Mouse (Mus musculus): ENCODE measurements around the gene Mbd3. TPM values are rescaled to one million over a fixed set of nuclear protein-coding genes. Genes with fewer than 3 reads are reported as not detected.

Mbd3 gene
- polyA plus RNA-seq (2015; fragmentation: Nextera tagmentation; extraction: Ambion mirVana): 122 and 177 TPM in 2 replicates

DNA sequence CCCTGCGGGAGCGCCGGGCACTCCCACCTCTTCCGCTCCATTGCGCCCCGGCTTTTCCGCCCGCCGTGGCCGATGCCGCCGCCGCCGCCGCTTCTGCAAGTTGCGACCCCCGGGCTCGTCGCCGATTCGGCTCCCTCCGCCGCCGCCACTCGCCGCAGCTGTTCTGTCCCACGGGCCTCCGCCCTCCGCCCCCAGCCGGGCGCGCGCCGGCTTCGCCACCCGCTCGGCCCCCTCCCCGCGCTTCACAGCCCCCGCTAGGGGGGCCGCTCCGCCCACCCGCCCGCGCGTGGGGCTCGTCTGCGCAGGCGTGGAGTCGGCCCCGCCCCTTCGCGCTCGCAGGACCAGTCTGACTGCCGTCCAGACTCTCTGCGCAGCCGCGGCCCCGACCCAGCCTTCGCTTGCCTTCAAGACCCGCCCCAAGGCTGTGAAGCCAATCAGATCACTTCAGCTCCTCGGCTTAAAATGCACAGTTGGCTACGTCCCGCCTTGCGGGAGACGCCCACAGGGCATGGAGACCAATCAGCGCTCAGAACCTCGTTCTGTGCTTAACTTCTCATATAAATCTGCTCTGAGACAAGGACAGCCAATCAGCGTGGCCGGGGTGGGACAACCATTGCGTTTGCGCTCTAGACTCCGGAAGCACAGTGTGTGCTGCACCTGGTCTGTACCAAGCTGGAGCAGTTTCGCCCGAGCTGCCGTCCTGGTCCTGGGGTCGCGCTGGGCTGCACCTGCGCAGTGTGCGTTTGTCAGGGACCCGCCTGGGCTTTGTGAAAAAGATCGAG, at the start of gene Mbd3:
Gene Mbd3, minus strand, starts transcription at position 360 of the 782 bp plus-strand sequence.
- peak within 1 kb of the TSS; percentile 100 for H3K27ac ChIP-seq
- peaks cover 30% of the 10 kb centered on the region for H3K4me1 ChIP-seq (replicated peaks)
- ATAC-seq (replicated peaks; ENCODE audit: insufficient number of reproducible peaks, insufficient read depth, low FRiP score, low read depth): peak; percentile 95
- H3K27me3 ChIP-seq: no peaks in the 10 kb centered on the region
- peak within 1 kb of the TSS; percentile 96 for H3K9ac ChIP-seq
- WGBS: under 1% methylated on average over 79 of the region's 82 CpGs
- H3K4me3 ChIP-seq: peak within 1 kb of the TSS; percentile 93
- H3K9me3 ChIP-seq (replicated peaks): no peaks in the 10 kb centered on the region
- H3K36me3 ChIP-seq: peaks cover 49% of the 10 kb centered on the region
- peak within 1 kb of the TSS; percentile 89 for H3K4me2 ChIP-seq

DNA sequence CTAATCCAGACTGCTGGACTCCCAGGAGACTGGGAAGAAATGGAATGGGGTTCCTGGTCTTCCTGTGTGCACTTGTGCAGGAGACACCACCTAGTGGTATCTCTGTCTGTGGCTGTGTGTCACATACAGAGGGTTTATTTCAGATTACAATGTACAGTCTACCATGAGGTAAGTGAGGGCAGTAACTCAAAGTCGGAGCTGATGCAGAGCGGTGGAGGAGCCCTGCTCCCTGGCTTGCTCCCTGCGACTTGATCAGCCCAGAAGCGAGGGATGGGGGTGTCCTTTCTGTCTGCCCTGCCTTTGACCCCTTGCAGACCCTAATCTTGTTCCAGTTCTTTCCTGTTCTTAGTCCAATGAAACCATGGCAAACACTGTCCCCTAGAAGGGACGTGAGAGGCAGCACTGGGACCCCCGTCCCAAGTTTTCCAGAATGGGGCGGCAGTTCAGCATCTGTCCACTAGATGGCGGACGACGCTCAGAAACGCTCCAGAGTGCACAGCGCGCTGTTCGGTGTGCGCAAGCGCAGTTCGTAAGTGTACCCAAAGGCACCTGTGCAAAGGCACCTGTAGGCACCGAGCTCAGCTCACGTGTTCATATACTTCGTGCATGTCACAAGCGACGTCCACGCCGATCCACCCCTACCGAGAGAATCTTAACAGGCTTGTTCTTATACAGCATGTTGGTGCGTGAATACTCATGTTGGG, 46.7 kb upstream of the Mbd3 start:
- H3K27me3 ChIP-seq: peaks cover 40% of the 10 kb centered on the region
- ATAC-seq (replicated peaks; ENCODE audit: insufficient number of reproducible peaks, insufficient read depth, low FRiP score, low read depth): peak; percentile 65
- no peak overlapping the region for H3K27ac ChIP-seq
- peaks cover 8% of the 10 kb centered on the region for H3K4me1 ChIP-seq (replicated peaks)
- H3K9ac ChIP-seq: no peak overlapping the region
- WGBS: 8% methylated on average over 26 of the region's 26 CpGs
- no peaks in the 10 kb centered on the region for H3K36me3 ChIP-seq
- H3K9me3 ChIP-seq (replicated peaks): no peaks in the 10 kb centered on the region
- H3K4me2 ChIP-seq: peak overlapping the region; percentile 51
- H3K4me3 ChIP-seq: no peak overlapping the region

DNA sequence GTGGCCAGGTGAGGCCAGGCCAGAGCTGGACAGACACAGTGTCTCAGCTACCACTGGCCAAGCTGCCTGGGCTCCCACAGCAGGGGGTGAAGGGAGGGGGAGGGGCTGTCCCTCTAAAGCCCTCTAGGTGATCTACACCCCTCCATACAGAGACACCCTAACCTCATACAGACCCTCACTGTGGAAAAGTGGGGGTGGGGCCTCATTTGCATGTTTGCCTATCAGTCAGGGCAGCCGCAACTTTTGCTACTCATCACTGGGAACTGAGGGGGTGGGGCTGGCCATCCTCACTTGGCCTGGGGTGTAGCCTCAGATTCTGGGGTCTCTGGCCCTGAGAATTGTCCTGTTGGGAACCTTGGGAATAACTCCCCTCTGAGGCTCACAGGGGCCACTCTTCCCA, 45.7 kb upstream of the Mbd3 start:
- Histone ChIP-seq H3K9me3 (replicated peaks) (no peaks in the 10 kb centered on the region), H3K27me3 (peaks cover 34% of the 10 kb centered on the region), H3K9ac (no peak overlapping the region), H3K4me3 (no peak overlapping the region), H3K36me3 (no peaks in the 10 kb centered on the region), H3K4me2 (no peak overlapping the region), H3K4me1 (replicated peaks) (peaks cover 6% of the 10 kb centered on the region), H3K27ac (no peak overlapping the region)
- no peak for ATAC-seq (replicated peaks; ENCODE audit: insufficient number of reproducible peaks, insufficient read depth, low FRiP score, low read depth)
- 42% methylated on average over 1 of the region's 1 CpGs for WGBS

DNA sequence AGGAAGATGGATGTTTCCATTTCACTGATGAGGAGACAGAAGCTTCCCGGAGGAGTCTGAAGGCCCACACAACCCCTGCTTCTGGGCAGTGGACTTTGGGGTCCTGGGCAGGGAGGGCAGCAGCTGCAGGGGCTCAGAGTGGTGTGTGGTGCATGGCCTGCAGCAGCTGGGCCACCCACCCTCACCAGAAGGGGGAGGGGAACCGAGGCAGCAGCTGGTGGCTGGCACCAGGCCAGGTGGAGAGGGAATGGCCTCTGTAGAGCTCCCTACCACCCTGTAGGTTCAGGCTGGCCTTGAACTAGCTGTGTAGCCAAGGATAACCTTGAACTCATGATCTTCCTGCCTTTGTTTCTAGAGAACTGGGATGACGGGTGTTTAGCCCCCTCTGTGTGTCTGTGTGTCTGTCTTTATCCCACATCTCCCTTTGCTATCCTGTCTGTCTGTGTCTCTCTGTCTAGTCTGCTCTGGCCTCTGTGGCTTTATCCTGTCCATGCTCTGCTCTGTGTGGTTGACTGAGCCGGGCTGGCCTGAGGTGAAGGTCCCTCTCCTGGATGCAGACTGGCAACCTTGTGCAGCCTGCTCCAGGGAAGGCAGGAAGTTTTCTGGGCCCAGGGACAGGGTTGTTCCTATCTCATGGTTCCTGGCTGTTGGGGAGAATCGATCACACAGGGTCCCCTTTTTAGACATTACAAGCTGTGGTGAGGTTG, 45.1 kb upstream of the Mbd3 start:
- ATAC-seq (replicated peaks; ENCODE audit: insufficient number of reproducible peaks, insufficient read depth, low FRiP score, low read depth): no peak
- Histone ChIP-seq H3K9ac (no peak overlapping the region), H3K36me3 (no peaks in the 10 kb centered on the region), H3K9me3 (replicated peaks) (no peaks in the 10 kb centered on the region), H3K4me2 (no peak overlapping the region), H3K4me1 (replicated peaks) (peaks cover 6% of the 10 kb centered on the region), H3K27me3 (peaks cover 34% of the 10 kb centered on the region), H3K4me3 (no peak overlapping the region), H3K27ac (no peak overlapping the region)
- 41% methylated on average over 5 of the region's 5 CpGs for WGBS

DNA sequence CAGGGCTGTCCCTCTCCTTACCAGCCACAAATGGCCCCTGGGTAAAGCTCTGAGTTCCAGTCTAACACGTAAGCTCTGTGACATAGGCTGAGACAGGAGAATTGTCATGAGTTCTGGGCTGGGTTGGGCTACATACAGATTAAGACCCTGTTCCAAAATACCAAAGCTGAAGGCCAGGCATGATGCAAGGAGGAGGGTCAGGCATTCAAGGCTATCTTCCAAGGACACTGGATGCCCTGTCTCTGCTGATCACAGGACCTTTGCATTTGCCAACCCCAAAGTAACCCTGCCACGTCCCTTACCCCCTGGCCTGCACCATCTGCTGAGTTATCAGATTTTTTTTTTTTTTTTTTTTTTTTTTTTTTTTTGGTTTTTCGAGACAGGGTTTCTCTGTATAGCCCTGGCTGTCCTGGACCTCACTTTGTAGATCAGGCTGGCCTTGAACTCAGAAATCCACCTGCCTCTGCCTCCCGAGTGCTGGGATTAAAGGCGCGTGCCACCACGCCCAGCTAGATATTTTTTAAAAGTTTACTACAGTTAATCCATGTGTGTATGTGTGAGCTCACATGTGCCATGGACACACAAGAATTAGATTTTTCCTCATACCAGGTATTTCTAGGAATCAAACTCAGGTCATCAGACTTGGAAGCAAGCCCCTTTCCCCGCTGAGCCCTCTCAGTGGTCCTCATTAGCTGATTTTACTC, 44.4 kb upstream of the Mbd3 start:
- Histone ChIP-seq H3K27me3 (peaks cover 29% of the 10 kb centered on the region), H3K4me1 (replicated peaks) (peaks cover 6% of the 10 kb centered on the region), H3K4me2 (no peak overlapping the region), H3K9me3 (replicated peaks) (no peaks in the 10 kb centered on the region), H3K4me3 (no peak overlapping the region), H3K9ac (no peak overlapping the region), H3K36me3 (no peaks in the 10 kb centered on the region), H3K27ac (no peak overlapping the region)
- ATAC-seq (replicated peaks; ENCODE audit: insufficient number of reproducible peaks, insufficient read depth, low FRiP score, low read depth): no peak
- 76% methylated on average over 8 of the region's 8 CpGs for WGBS

DNA sequence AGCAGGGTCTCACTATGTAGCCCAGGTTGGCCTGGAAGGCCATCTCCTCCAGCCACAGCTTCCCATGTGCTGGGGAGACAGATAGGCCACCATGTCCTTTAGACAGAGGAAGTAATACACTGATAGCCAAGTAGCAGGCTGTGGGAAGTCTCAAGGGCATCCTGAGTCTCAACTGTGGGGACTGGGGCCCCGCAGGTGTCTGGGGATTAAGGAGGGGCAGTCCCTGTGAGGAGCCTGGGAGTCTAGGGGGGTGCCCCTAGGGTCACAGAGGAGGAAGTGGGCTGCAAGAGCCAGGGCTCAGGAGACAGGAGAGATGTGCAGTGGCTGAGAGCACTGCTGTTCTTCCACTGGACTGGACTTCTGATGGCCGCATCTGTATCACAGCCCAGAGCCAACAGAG, 43.6 kb upstream of the Mbd3 start:
- peaks cover 6% of the 10 kb centered on the region for H3K4me1 ChIP-seq (replicated peaks)
- H3K9ac ChIP-seq: no peak overlapping the region
- H3K27me3 ChIP-seq: peaks cover 22% of the 10 kb centered on the region
- no peaks in the 10 kb centered on the region for H3K36me3 ChIP-seq
- no peak overlapping the region for H3K27ac ChIP-seq
- no peak for ATAC-seq (replicated peaks; ENCODE audit: insufficient number of reproducible peaks, insufficient read depth, low FRiP score, low read depth)
- WGBS: 44% methylated on average over 2 of the region's 2 CpGs
- no peaks in the 10 kb centered on the region for H3K9me3 ChIP-seq (replicated peaks)
- H3K4me3 ChIP-seq: no peak overlapping the region
- H3K4me2 ChIP-seq: no peak overlapping the region

DNA sequence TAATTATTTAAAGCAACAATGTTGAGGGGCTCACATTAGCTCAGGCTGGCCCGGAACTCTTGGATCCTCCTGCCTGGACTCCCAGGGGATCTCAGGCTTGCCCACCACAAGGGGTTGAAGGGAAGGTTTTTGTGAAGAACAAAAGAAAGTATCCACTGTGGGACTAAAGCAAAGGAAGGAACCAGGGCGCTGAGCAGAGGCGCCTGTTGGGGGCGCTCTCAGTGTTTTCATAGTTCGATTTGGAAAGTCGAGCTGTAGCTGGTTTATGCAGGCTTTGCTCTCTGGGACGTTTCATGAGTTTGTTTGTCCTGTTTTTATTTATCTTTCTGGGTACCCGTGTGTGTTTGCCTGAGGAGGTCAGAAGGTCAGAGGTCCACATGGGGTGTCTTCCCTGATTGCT, 42.2 kb upstream of the Mbd3 start:
- 51% methylated on average over 8 of the region's 8 CpGs for WGBS
- no peak overlapping the region for H3K27ac ChIP-seq
- H3K4me1 ChIP-seq (replicated peaks): peaks cover 6% of the 10 kb centered on the region
- no peak for ATAC-seq (replicated peaks; ENCODE audit: insufficient number of reproducible peaks, insufficient read depth, low FRiP score, low read depth)
- H3K9me3 ChIP-seq (replicated peaks): no peaks in the 10 kb centered on the region
- no peak overlapping the region for H3K4me2 ChIP-seq
- H3K27me3 ChIP-seq: peaks cover 13% of the 10 kb centered on the region
- H3K4me3 ChIP-seq: no peak overlapping the region
- no peaks in the 10 kb centered on the region for H3K36me3 ChIP-seq
- no peak overlapping the region for H3K9ac ChIP-seq

DNA sequence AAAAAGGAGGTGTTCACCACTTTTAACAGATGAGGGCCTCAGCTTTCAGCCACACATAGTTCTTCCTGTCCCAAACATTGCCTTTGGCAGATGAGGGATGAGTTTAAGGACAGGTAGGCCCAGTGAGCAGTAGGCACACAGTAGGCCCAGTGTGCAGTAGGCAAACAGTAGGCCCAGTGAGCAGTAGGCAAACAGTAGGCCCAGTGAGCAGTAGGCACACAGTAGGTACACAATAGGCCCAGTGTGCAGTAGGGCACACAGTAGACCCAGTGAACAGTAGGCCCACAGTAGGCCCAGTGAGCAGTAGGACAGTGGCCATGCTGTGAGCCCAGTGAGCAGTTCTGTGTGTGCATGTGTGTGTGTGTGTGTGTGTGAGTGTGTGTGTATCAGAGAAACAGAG, 40.7 kb upstream of the Mbd3 start:
- Histone ChIP-seq H3K27me3 (0 out of 2 replicates have a peak, but pooled peaks cover 4% of the 10 kb centered on the region), H3K36me3 (no peaks in the 10 kb centered on the region), H3K4me2 (no peak overlapping the region), H3K27ac (no peak overlapping the region), H3K4me3 (no peak overlapping the region), H3K9me3 (replicated peaks) (no peaks in the 10 kb centered on the region), H3K4me1 (replicated peaks) (peaks cover 12% of the 10 kb centered on the region), H3K9ac (no peak overlapping the region)
- ATAC-seq (replicated peaks; ENCODE audit: insufficient number of reproducible peaks, insufficient read depth, low FRiP score, low read depth): no peak

DNA sequence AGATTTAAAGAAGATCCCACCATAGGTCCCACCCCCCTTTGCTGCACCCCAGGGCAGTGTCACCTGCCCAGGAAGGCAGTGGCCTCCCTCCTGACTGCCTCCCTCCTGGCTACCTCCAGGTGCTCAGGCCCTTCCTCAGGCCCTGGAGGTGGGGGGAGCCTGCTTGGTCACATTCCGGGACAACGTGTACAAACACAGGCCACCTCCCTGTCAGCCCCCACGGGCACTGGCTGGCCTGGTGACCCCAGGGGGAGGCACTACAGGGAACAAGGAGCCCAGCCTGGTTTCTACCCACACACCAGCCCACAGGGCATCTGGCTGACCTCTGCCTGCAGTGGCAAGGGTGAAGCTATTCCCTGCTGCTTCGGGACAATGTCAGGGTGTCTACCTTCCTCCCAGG, 38.6 kb upstream of the Mbd3 start:
- H3K27me3 ChIP-seq: no peaks in the 10 kb centered on the region
- H3K9ac ChIP-seq: no peak overlapping the region
- no peak overlapping the region for H3K27ac ChIP-seq
- H3K9me3 ChIP-seq (replicated peaks): no peaks in the 10 kb centered on the region
- H3K4me3 ChIP-seq: no peak overlapping the region
- H3K4me1 ChIP-seq (replicated peaks): peaks cover 13% of the 10 kb centered on the region
- H3K4me2 ChIP-seq: no peak overlapping the region
- 58% methylated on average over 4 of the region's 4 CpGs for WGBS
- H3K36me3 ChIP-seq: no peaks in the 10 kb centered on the region
- no peak for ATAC-seq (replicated peaks; ENCODE audit: insufficient number of reproducible peaks, insufficient read depth, low FRiP score, low read depth)

DNA sequence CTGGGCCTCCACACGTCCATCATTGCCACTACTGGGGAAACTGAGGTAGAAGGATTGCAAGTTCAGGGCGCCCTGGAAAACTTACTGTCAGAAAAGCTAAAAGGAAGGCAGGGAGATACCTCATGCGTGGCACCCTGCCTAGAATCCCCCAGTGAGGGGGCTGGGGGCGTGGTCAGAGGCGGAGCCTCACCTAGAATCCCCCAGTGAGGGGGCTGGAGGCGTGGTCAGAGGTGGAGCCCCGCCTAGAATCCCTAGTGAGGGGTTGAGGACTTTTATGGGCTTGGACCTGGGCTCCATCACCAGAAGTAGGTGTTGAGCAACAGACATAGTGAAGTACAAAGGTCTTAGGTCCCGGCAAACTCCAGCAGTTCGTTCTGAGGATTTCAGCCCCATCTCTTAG, 36.9 kb upstream of the Mbd3 start:
- Histone ChIP-seq H3K4me3 (no peak overlapping the region), H3K36me3 (no peaks in the 10 kb centered on the region), H3K4me1 (replicated peaks) (peaks cover 24% of the 10 kb centered on the region), H3K27me3 (no peaks in the 10 kb centered on the region), H3K27ac (no peak overlapping the region), H3K9me3 (replicated peaks) (no peaks in the 10 kb centered on the region), H3K4me2 (no peak overlapping the region), H3K9ac (no peak overlapping the region)
- WGBS: 12% methylated on average over 9 of the region's 9 CpGs
- no peak for ATAC-seq (replicated peaks; ENCODE audit: insufficient number of reproducible peaks, insufficient read depth, low FRiP score, low read depth)

DNA sequence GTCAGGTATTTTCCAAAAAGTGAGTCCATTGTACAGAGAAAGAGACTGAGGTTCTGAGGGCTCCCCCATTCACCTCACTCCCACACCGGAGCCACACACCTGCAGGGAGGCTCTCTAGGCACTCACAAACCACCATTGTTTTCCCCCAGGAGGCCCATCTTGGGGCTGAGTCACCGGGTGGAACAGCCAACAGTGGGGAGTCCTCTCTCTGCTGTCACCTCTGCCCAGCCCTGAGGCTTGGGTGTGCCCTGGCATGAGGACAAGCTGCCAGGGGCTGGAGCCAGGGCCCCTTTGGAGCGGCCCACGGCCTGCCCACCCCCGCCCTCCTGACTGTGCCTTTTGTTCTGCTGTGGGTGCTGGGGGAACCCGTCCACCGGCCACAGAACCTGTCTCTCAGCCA, 36.4 kb upstream of the Mbd3 start:
- H3K4me3 ChIP-seq: no peak overlapping the region
- H3K36me3 ChIP-seq: no peaks in the 10 kb centered on the region
- no peak for ATAC-seq (replicated peaks; ENCODE audit: insufficient number of reproducible peaks, insufficient read depth, low FRiP score, low read depth)
- peaks cover 30% of the 10 kb centered on the region for H3K4me1 ChIP-seq (replicated peaks)
- 52% methylated on average over 7 of the region's 7 CpGs for WGBS
- 0 out of 2 replicates have a peak overlapping the region, but pooled peaks have one; percentile 29 for H3K9ac ChIP-seq
- no peaks in the 10 kb centered on the region for H3K27me3 ChIP-seq
- H3K9me3 ChIP-seq (replicated peaks): no peaks in the 10 kb centered on the region
- H3K27ac ChIP-seq: 0 out of 2 replicates have a peak overlapping the region, but pooled peaks have one; percentile 22
- H3K4me2 ChIP-seq: no peak overlapping the region
